Mouse (Mus musculus) G1E (cell line): ENCODE results near the gene Fam169a. TPM values are rescaled to one million over a fixed set of nuclear protein-coding genes. Genes with fewer than 3 reads are reported as not detected.
"Not testable (repeated sequence)": the region's sequence is repeated elsewhere in the genome, so short reads cannot be mapped to it uniquely, and the experiment has no call there.

ENCODE experiments used
- ATAC-seq: 2 replicates; pipeline ENCODE4 v1.8.0; 2016; ENCODE audit warnings: mild to moderate bottlenecking; ENCODE audit not compliant: insufficient number of reproducible peaks, poor library complexity, low FRiP score, severe bottlenecking; ENCODE audit errors: extremely low read depth
- DNase-seq: peaks from one replicate; pipeline ENCODE4 v3.0.0; 2012; ENCODE audit warnings: low spot score
- H3K27me3 ChIP-seq: 2 replicates; pipeline ENCODE4 v1.6.1; 2012; ENCODE audit warnings: mild to moderate bottlenecking, low read length, inconsistent platforms; ENCODE audit not compliant: insufficient read depth
- H3K36me3 ChIP-seq: replicated peaks from 2 replicates; pipeline ENCODE3; 2012; ENCODE audit warnings: mild to moderate bottlenecking, inconsistent platforms
- H3K4me1 ChIP-seq: 2 replicates; pipeline ENCODE4 v1.6.1; 2012; ENCODE audit warnings: low read depth, low read length, inconsistent platforms, mixed read lengths; ENCODE audit not compliant: insufficient read depth
- H3K4me3 ChIP-seq: 2 replicates; pipeline ENCODE4 v1.5.1; 2012; ENCODE audit warnings: low read depth, mild to moderate bottlenecking, inconsistent platforms, low read length, moderate library complexity, mixed read lengths
- H3K9me3 ChIP-seq: replicated peaks from 2 replicates; pipeline ENCODE4 v1.6.1; 2012; ENCODE audit warnings: inconsistent platforms
- CTCF ChIP-seq: IDR thresholded peaks from 2 replicates; pipeline ENCODE4 v1.5.1; 2012; ENCODE audit warnings: low read depth, low read length, inconsistent platforms, mixed read lengths
- GATA1 ChIP-seq: IDR thresholded peaks from 2 replicates; pipeline ENCODE4 v1.6.1; 2012; ENCODE audit warnings: borderline replicate concordance, low read length, inconsistent platforms, mixed read lengths
- GATA2 ChIP-seq: IDR thresholded peaks from 2 replicates; pipeline ENCODE4 v1.6.1; 2012; ENCODE audit warnings: low read depth, low read length, inconsistent platforms, borderline replicate concordance
- POLR2AphosphoS5 ChIP-seq: IDR thresholded peaks from 2 replicates; pipeline ENCODE4 v1.6.1; 2012; ENCODE audit warnings: low read depth, low read length, inconsistent platforms; ENCODE audit not compliant: insufficient replicate concordance
- TAL1 ChIP-seq: conservative IDR thresholded peaks from 2 replicates; pipeline ENCODE4 v1.6.1; 2012; ENCODE audit warnings: low read depth, low read length, inconsistent platforms, mixed read lengths
- polyA plus RNA-seq: library from polyadenylated mRNA; stranded (reverse); fragments of >175 nt; gene quantifications from 2 replicates; pipeline ENCODE4 v1.2.3, GENCODE M21; 2012
- total RNA-seq, 2 experiments: library from RNA; stranded (forward) in 1 of 2; stranded (reverse) in 1 of 2; fragments of 200-1000 nt in 1 of 2; fragments of >200 nt in 1 of 2; fragmentation: Nextera tagmentation in 1 of 2; gene quantifications; 2 replicates each; pipeline ENCODE4 v1.2.3; 2014 to 2017

Gene Fam169a
- total and polyA plus RNA-seq, 3 experiments = 0.49 TPM; not detected in 2

DNA sequence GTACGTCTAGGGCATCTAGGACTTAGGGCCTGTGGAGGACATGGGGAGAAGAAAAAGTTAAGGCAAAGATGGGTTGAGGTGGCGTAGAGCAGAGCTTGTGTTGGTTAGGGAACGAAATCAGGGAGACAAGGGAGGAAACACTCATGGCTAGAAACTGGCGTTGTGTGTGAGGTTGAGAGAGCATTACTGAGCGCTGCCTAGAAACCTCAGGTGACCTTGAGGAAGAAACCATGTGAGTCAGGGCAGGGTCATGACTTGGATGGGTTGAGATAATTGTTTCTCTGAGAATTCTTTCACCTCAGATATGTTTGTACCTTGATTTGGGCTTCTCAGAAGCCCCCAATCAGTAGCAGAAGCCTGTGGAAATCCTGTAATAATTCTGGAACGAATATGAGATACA is 20.3 kb downstream of the Fam169a start:
- no peak for DNase-seq
- H3K4me1 ChIP-seq = no peaks in the 10 kb centered on the region
- no peaks in the 10 kb centered on the region for H3K9me3 ChIP-seq
- no peaks in the 10 kb centered on the region for H3K36me3 ChIP-seq
- peaks cover 3% of the 10 kb centered on the region; the same call in 1 of the 2 replicates for H3K27me3 ChIP-seq
- H3K4me3 ChIP-seq = no peak overlapping the region
- ATAC-seq = no peak
- no peak for TF ChIP-seq GATA2
- TF ChIP-seq TAL1 = no peak
- TF ChIP-seq POLR2AphosphoS5 = no peak
- TF ChIP-seq CTCF = no peak
- no peak for TF ChIP-seq GATA1

DNA sequence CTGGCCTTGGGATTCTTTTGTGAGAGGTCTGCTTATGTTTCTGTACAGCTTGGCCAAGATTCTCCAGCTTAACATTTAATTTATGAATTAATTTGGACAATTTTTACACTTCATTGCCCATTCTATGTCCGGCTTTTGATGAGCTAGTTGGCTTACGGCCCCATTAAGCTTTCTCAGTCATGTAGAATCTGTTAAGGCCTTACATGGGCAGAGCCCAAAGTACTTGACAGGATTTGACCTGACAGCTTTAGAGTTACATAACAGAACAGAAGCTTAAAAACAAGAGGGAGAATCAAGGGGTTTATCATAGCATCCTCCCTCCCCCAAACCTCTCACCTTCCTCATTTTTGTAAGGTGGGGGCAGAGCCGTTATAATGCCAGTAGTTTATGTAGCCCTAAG is 21.1 kb downstream of the Fam169a start:
- no peak overlapping the region for H3K4me3 ChIP-seq
- no peak for DNase-seq
- TF ChIP-seq GATA2 = no peak

GRCm38 (mm10) chr13:97095726-97096125 is 28.6 kb downstream of the Fam169a start:
- Histone ChIP-seq H3K27me3 (peaks cover 6% of the 10 kb centered on the region; the same call in 1 of the 2 replicates), H3K4me3 (no peak overlapping the region)

More for the DNA sequence above, 21.1 kb downstream of the Fam169a start:
- Histone ChIP-seq H3K27me3 (peaks cover 3% of the 10 kb centered on the region; the same call in 1 of the 2 replicates), H3K36me3 (no peaks in the 10 kb centered on the region), H3K9me3 (no peaks in the 10 kb centered on the region), H3K4me1 (no peaks in the 10 kb centered on the region)
- ATAC-seq = no peak

DNA sequence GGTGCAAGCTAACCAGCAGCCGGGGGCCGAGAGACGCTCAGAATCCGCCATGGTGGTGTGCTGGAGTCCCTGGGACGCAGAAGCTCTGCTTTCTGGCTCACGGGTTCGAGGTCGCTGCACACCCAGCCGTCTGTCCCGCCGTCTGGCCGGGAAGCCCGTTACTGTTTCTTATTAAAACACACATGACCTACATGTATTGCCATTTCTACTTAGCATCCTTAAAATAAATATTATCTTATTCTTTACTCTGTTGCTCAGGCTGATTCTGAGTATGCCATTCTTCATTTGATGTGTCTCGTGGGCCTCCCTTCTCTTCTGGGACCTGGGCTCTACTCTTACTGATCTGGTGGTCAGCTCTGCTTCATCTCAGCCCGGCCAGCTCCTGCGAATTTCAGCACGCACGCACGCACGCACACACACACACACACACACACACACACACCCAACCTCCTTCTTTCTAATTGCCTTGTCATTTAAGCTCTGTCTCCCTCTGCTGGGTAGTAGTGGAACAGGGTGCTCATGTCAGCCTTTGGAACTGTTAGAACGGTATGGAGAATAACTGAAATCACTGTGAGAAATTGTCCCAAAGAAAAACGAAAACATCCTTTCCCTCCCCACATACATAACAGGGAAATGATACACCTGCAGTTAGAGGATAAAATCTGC is 32.2 kb downstream of the Fam169a start, which contains the start of gene Gm6169:
Gm6169 (minus strand) TSS at position 51 of the 666 bp plus-strand sequence.
- no peak for ATAC-seq
- no peak within 1 kb of the TSS for H3K4me3 ChIP-seq
- no peaks in the 10 kb centered on the region for H3K4me1 ChIP-seq
- DNase-seq = no peak
- no peaks in the 10 kb centered on the region for H3K9me3 ChIP-seq
- TF ChIP-seq CTCF (0 out of 2 replicates have a peak, but pooled peaks have one; percentile 5), GATA1 (no peak)
- H3K27me3 ChIP-seq = peaks cover 7% of the 10 kb centered on the region
- H3K36me3 ChIP-seq = no peaks in the 10 kb centered on the region

More at GRCm38 (mm10) chr13:97095726-97096125, 28.6 kb downstream of the Fam169a start:
- H3K9me3 ChIP-seq = no peaks in the 10 kb centered on the region
- no peak for TF ChIP-seq CTCF
- TF ChIP-seq TAL1 = no peak
- TF ChIP-seq POLR2AphosphoS5 = no peak
- TF ChIP-seq GATA1 = no peak
- ATAC-seq (no peak), DNase-seq (no peak)
- no peaks in the 10 kb centered on the region for H3K4me1 ChIP-seq
- no peaks in the 10 kb centered on the region for H3K36me3 ChIP-seq

DNA sequence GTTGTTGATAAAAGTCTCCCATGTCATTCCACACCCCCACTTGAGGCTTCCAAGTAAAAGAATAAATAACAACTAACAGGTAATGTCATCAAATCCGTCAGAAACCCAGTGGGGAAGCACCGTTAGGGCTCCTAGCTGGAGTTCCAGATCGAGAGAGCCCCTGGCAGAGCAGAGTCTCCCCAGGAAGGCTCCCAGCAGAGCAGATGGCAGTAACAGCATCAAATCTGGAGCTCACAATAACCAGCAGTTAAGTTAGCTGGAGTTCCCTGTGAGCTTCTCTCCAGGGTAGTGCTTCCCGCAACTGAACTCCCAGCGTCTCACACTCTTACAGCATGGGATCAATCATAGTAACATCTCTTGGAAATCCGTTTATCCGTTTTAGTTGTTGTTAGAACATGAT is 37.9 kb downstream of the Fam169a start:
- Histone ChIP-seq H3K4me1 (no peaks in the 10 kb centered on the region), H3K4me3 (no peak overlapping the region), H3K9me3 (no peaks in the 10 kb centered on the region), H3K36me3 (no peaks in the 10 kb centered on the region), H3K27me3 (peaks cover 23% of the 10 kb centered on the region)
- DNase-seq (no peak), ATAC-seq (no peak)
- TF ChIP-seq GATA1 (no peak), GATA2 (no peak), POLR2AphosphoS5 (no peak), TAL1 (no peak), CTCF (no peak)

GRCm38 (mm10) chr13:97107721-97108120 is 40.6 kb downstream of the Fam169a start:
- not testable (repeated sequence) for H3K36me3 ChIP-seq, DNase-seq, ATAC-seq, H3K4me3 ChIP-seq, H3K9me3 ChIP-seq, H3K4me1 ChIP-seq
- H3K27me3 ChIP-seq = peaks cover 23% of the 10 kb centered on the region

DNA sequence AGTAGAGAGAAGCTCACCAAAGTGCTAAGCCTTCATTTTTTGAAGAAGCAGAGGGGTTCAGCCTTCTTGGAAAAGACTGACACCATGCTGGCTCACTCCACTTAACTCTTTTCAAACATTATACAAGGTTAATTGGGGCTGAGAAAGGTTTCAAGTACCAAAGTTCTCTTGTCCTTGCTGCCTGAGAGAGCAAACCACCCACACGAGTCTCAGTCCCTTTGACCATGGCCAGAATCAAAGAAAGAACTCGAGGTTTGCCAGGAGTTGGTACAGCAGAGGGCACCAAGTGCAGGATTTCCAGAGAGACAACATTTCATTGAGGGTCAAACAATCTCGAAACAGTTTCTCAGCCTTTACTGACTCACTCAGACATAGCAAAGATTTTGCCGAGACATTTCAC is 42.0 kb downstream of the Fam169a start:
- ATAC-seq (no peak), DNase-seq (no peak)
- H3K9me3 ChIP-seq = no peaks in the 10 kb centered on the region
- H3K27me3 ChIP-seq = peaks cover 28% of the 10 kb centered on the region
- H3K36me3 ChIP-seq = no peaks in the 10 kb centered on the region
- TF ChIP-seq CTCF (no peak), GATA1 (no peak), GATA2 (no peak), TAL1 (no peak)
- H3K4me3 ChIP-seq = no peak overlapping the region
- H3K4me1 ChIP-seq = no peaks in the 10 kb centered on the region
